In genomic region chr7:136153621-136154020, GRCm38 (mm10) we compare ENCODE assay signal across 16 mouse cellular contexts.
"Had no signal": no experiment of that assay in that cellular context is flagged by ENCODE, and none has a peak within 500 bp of the region (broad histone marks: within the 10 kb centered on the region; RNA-seq: fewer than 3 reads in every experiment).

No protein-coding gene starts in this region.

- H3K4me2 ChIP-seq: lung, embryonic 14.5 days; midbrain, embryonic 12.5 days; neural tube, embryonic 12.5 days had no signal

- H3K27ac ChIP-seq: midbrain, embryonic 12.5 days; neural tube, embryonic 12.5 days had no signal

- H3K36me3 ChIP-seq: midbrain, embryonic 12.5 days; neural tube, embryonic 12.5 days had no signal

- H3K27me3 ChIP-seq: megakaryocyte, embryonic 14.5 days; neural tube, embryonic 12.5 days had no signal

- H3K4me3 ChIP-seq: megakaryocyte, embryonic 14.5 days; midbrain, embryonic 12.5 days; neural tube, embryonic 12.5 days had no signal

- DNase-seq: lung, adult 18-20 months; lung, embryonic 14.5 days; lung, postnatal 10 days; lung, postnatal 4 days; midbrain, embryonic 14.5 days; retina, postnatal 1 day; right cerebral cortex, adult 18-20 months; right cerebral cortex, postnatal 25 days; right cerebral cortex, postnatal 4 days; spleen, adult 18-20 months; thymus, adult 18-20 months; thymus, postnatal 14 days; thymus, postnatal 36 days had no signal

- H3K9me3 ChIP-seq: megakaryocyte, embryonic 14.5 days; midbrain, embryonic 12.5 days; neural tube, embryonic 12.5 days had no signal

- H3K4me1 ChIP-seq: megakaryocyte, embryonic 14.5 days had no signal

- H3K9ac ChIP-seq: lung, embryonic 14.5 days; midbrain, embryonic 12.5 days; neural tube, embryonic 12.5 days had no signal
